Mouse (Mus musculus) limb, embryonic 11.5 days (tissue): ENCODE data around the gene Tbcd. TPM values are rescaled to one million over a fixed set of nuclear protein-coding genes. Genes with fewer than 3 reads are reported as not detected.

Source experiments
- polyA plus RNA-seq: library from polyadenylated mRNA; unstranded; fragments of >200 nt; fragmentation: Nextera tagmentation; extraction: Ambion mirVana; gene quantifications from 2 replicates; pipeline ENCODE4 v1.2.1, GENCODE M21; 2014

The Tbcd gene
- polyA plus RNA-seq, 1 experiment from 2014 or later = 35.4 TPM

Other genes starting within 250 kb of the Tbcd start
- gene Hexdc, start 247.5 kb upstream of the Tbcd start, polyA plus RNA-seq = 6.5 and 6.6 TPM in 2 replicates
- gene Ogfod3, start 247.2 kb upstream of the Tbcd start, polyA plus RNA-seq = 13.4 and 15.3 TPM in 2 replicates
- 35.0 and 36.7 TPM in 2 replicates for gene Cybc1, start 222.6 kb upstream of the Tbcd start, polyA plus RNA-seq
- 60.1 and 68.8 TPM in 2 replicates for gene Narf, start 214.7 kb upstream of the Tbcd start, polyA plus RNA-seq
- 13.6 and 16.1 TPM in 2 replicates for gene Foxk2, start 192.0 kb upstream of the Tbcd start, polyA plus RNA-seq
- 110 and 116 TPM in 2 replicates for gene Wdr45b, start 97.5 kb upstream of the Tbcd start, polyA plus RNA-seq
- 2.5 and 3.3 TPM in 2 replicates for gene Rab40b, start 63.7 kb upstream of the Tbcd start, polyA plus RNA-seq
- 7.8 and 8.3 TPM in 2 replicates for gene Fn3krp, start 30.5 kb upstream of the Tbcd start, polyA plus RNA-seq
- gene Fn3k, start 17.0 kb upstream of the Tbcd start, polyA plus RNA-seq = 0.45 and 0.55 TPM in 2 replicates
- gene Zfp750, start 67.4 kb downstream of the Tbcd start, polyA plus RNA-seq = 1.5 and 1.9 TPM in 2 replicates
- gene B3gntl1, start 221.2 kb downstream of the Tbcd start, polyA plus RNA-seq = 6.8 and 8.4 TPM in 2 replicates
- gene Metrnl, start 249.6 kb downstream of the Tbcd start, polyA plus RNA-seq = 4.3 and 5.5 TPM in 2 replicates